Mouse (Mus musculus) limb, embryonic 14.5 days (tissue): ENCODE data around the gene Gm10639. TPM values are rescaled to one million over a fixed set of nuclear protein-coding genes. Genes with fewer than 3 reads are reported as not detected.
"Not testable (repeated sequence)": the region's sequence is repeated elsewhere in the genome, so short reads cannot be mapped to it uniquely, and the experiment has no call there.

Experiments used
- ATAC-seq: fragments of 200-750 bp; cut with Nextera tagmentation; 2 replicates; pipeline ENCODE4 v1.8.0; 2017; ENCODE audit warnings: low read depth, moderate number of reproducible peaks, moderate TSS enrichment; ENCODE audit not compliant: low FRiP score
- DNase-seq: peaks from one replicate; pipeline ENCODE4 v3.0.0-alpha.2; 2015; ENCODE audit warnings: low spot score
- H3K27ac ChIP-seq: fragments of 300-500 bp; sonication (generic); replicated peaks from 2 replicates; pipeline ENCODE4 v1.5.1; 2014; ENCODE audit warnings: low read depth, mild to moderate bottlenecking, low read length, moderate library complexity, mixed read lengths
- H3K27me3 ChIP-seq: fragments of 300-500 bp; sonication (generic); 2 replicates; pipeline ENCODE4 v1.6.1; 2014; ENCODE audit warnings: low read length, mixed read lengths; ENCODE audit not compliant: control insufficient read depth, insufficient read depth
- H3K36me3 ChIP-seq: fragments of 300-500 bp; sonication (generic); 2 replicates; pipeline ENCODE4 v1.6.1; 2014; ENCODE audit warnings: mild to moderate bottlenecking, low read length, moderate library complexity, mixed read lengths; ENCODE audit not compliant: control insufficient read depth, insufficient read depth
- H3K4me1 ChIP-seq: fragments of 300-500 bp; sonication (generic); 2 replicates; pipeline ENCODE4 v1.6.1; 2014; ENCODE audit warnings: antibody characterized with exemption, low read length, mixed read lengths; ENCODE audit not compliant: control insufficient read depth, insufficient read depth
- H3K4me2 ChIP-seq: fragments of 300-500 bp; sonication (generic); replicated peaks from 2 replicates; pipeline ENCODE4 v1.6.1; 2014; ENCODE audit warnings: low read depth, mild to moderate bottlenecking, low read length, moderate library complexity; ENCODE audit not compliant: severe bottlenecking
- H3K4me3 ChIP-seq: fragments of 300-500 bp; sonication (generic); replicated peaks from 2 replicates; pipeline ENCODE4 v1.5.1; 2014; ENCODE audit warnings: low read length
- H3K9ac ChIP-seq: fragments of 300-500 bp; sonication (generic); 2 replicates; pipeline ENCODE4 v1.6.1; 2014; ENCODE audit warnings: mild to moderate bottlenecking, low read depth, low read length, moderate library complexity; ENCODE audit not compliant: severe bottlenecking
- H3K9me3 ChIP-seq: fragments of 300-500 bp; sonication (generic); 2 replicates; pipeline ENCODE4 v1.6.1; 2016; ENCODE audit warnings: low read length; ENCODE audit not compliant: control insufficient read depth
- POLR2A ChIP-seq: fragments of 200-500 bp; IDR thresholded peaks from 2 replicates; pipeline ENCODE4 v1.8.0; 2012; ENCODE audit warnings: inconsistent platforms, mild to moderate bottlenecking, moderate library complexity, borderline replicate concordance; ENCODE audit not compliant: insufficient read depth, insufficient read length; ENCODE audit errors: extremely low read depth
- WGBS: fragments of 180-500 bp; shearing (Covaris S2); extraction: QIAGEN DNeasy Blood & Tissue Kit; methylation state at CpG from one replicate; pipeline ENCODE4 v1.1.7; 2014; 5-methylcytosine and 5-hydroxymethylcytosine counted together
- polyA plus RNA-seq, 2 experiments: library from polyadenylated mRNA; depleted of rRNA in 1 of 2; stranded (reverse) in 1 of 2; unstranded in 1 of 2; fragments of >200 nt; fragmentation: Nextera tagmentation in 1 of 2; extraction: Ambion mirVana in 1 of 2; gene quantifications; 2 replicates each; pipeline versions ENCODE4 v1.2.1 to v1.2.3; 2012 to 2014

The Gm10639 gene
- polyA plus RNA-seq, 2 experiments: not detected

DNA sequence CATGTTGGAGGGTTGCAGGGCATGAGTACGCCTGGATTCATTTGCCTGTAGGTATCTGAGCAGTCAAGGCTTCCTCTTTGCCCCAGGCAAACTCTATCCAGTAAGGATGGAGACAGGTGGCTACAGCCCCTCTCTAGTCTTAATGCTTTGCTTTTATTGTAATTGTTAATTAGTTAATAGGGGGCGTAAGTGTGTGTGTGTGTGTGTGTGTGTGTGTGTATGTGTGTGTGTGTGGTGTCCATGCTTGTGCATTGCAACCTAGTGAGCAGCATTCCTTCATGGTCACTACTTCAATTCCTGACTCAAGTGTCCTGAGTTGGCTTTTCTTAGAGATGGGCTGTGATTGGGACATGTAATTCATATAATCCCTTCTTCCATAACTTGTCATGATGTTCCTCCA is 25.0 kb downstream of the Gm10639 start, which contains the start of gene Omt2a:
Gene Omt2a, minus strand, starts transcription at position 101 of the 400 bp plus-strand sequence.
- 68% methylated on average over 2 of the region's 2 CpGs for WGBS
- Histone ChIP-seq H3K4me2 (no peak within 1 kb of the TSS), H3K27me3 (no peaks in the 10 kb centered on the region), H3K9ac (no peak within 1 kb of the TSS), H3K36me3 (no peaks in the 10 kb centered on the region), H3K9me3 (no peaks in the 10 kb centered on the region), H3K27ac (no peak within 1 kb of the TSS), H3K4me1 (no peaks in the 10 kb centered on the region), H3K4me3 (no peak within 1 kb of the TSS)
- DNase-seq (no peak), ATAC-seq (no peak)
- no peak for TF ChIP-seq POLR2A

GRCm38 (mm10) chr9:78319499-78319898 is 29.8 kb downstream of the Gm10639 start:
- H3K9me3 ChIP-seq: no peaks in the 10 kb centered on the region
- H3K36me3 ChIP-seq: no peaks in the 10 kb centered on the region
- H3K27ac ChIP-seq: no peak overlapping the region
- no peaks in the 10 kb centered on the region for H3K4me1 ChIP-seq
- H3K9ac ChIP-seq: no peak overlapping the region
- H3K4me3 ChIP-seq: no peak overlapping the region
- H3K4me2 ChIP-seq: no peak overlapping the region
- TF ChIP-seq POLR2A: no peak
- DNase-seq (no peak), ATAC-seq (no peak)
- H3K27me3 ChIP-seq: no peaks in the 10 kb centered on the region
- WGBS: 20% methylated on average over 1 of the region's 1 CpGs

DNA sequence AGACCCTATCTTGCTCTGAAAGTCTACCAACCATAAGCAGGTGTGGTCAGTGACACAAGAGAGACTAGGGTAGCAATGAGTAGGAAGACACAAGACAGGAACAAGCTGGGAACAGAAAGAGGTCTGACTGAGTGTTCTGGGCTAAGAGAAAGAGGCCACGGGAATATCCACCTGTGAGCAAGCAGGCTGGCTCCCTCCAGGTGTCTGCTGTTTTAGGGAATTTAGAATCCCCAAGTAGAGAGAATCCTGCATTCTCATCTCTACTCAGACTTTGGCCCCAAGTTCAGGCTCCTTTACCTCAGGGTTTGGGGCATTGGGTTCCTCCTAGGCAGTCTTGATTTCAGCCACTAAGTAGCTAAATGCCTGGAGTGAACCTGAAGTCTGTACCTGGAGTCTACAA is 37.6 kb downstream of the Gm10639 start, which contains the start of gene Omt2b:
Gene Omt2b, plus strand, starts transcription at position 301 of the 400 bp plus-strand sequence.
- not testable (repeated sequence) for DNase-seq, H3K9ac ChIP-seq, H3K4me1 ChIP-seq, H3K27ac ChIP-seq, H3K9me3 ChIP-seq, H3K27me3 ChIP-seq, ATAC-seq, H3K4me3 ChIP-seq, H3K36me3 ChIP-seq, H3K4me2 ChIP-seq
- 100% methylated on average over 1 of the region's 1 CpGs for WGBS

GRCm38 (mm10) chr9:78337050-78337449 is 47.3 kb downstream of the Gm10639 start:
- not testable (repeated sequence) for H3K27me3 ChIP-seq, H3K9me3 ChIP-seq, H3K4me1 ChIP-seq, ATAC-seq, DNase-seq, H3K36me3 ChIP-seq, H3K27ac ChIP-seq, H3K9ac ChIP-seq, H3K4me3 ChIP-seq, H3K4me2 ChIP-seq

- not testable (repeated sequence) for H3K4me3 ChIP-seq, ATAC-seq, H3K27me3 ChIP-seq, H3K27ac ChIP-seq, H3K9ac ChIP-seq, H3K4me2 ChIP-seq, H3K36me3 ChIP-seq, H3K4me1 ChIP-seq, H3K9me3 ChIP-seq
- 21% methylated on average over 8 of the region's 8 CpGs for WGBS
- DNase-seq: peak; percentile 51
Observed at GRCm38 (mm10) chr9:78340324-78340723, 50.6 kb downstream of the Gm10639 start.

- not testable (repeated sequence) for H3K4me3 ChIP-seq, H3K27ac ChIP-seq, H3K27me3 ChIP-seq, H3K36me3 ChIP-seq, ATAC-seq, H3K9ac ChIP-seq, DNase-seq, H3K9me3 ChIP-seq, H3K4me2 ChIP-seq, H3K4me1 ChIP-seq
- 93% methylated on average over 4 of the region's 4 CpGs for WGBS
Observed at GRCm38 (mm10) chr9:78342494-78342893, 52.8 kb downstream of the Gm10639 start.

DNA sequence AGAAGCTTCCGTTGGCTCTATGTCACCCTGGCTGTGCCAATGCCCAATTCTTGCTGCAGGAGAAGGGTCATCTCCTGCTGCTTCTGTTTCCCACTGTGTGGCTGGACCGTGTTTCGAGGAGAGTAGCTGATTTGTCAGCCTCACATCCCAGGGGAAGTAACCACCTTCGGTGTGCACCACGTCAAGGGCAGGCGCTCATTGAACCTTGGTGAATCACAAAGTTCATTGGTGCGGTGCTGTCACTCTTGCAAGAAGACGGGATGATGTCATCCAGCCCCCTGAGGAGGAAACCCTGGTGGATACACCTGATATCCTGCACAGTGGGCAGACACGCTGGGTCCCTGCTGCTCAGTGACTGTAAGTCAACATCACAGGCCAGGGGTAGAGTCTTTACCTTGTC is 53.3 kb downstream of the Gm10639 start:
- H3K36me3 ChIP-seq, H3K9me3 ChIP-seq, ATAC-seq, DNase-seq, H3K9ac ChIP-seq, H3K27ac ChIP-seq, H3K27me3 ChIP-seq, H3K4me1 ChIP-seq, H3K4me2 ChIP-seq, H3K4me3 ChIP-seq: not testable (repeated sequence)
- WGBS: 87% methylated on average over 9 of the region's 9 CpGs

DNA sequence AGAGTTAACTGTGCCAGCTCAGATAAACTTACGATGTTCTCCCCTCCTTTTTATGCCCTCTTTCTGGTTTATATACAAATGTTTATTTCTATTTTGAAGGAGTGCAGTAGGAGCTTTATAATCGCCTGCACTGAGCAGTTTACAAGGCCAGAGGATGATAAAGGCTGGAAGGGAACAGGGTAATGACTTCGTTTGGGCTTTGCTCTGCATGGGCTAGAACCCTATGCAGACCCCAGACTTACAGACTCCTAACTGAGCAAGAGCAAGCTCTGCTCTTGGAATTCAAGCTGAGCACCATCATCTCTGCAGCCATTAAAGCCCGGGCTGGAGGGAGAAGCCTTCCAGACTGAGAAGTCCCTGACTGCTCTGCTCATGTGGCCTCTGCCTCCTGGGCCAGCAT is 55.5 kb downstream of the Gm10639 start:
- WGBS: 34% methylated on average over 3 of the region's 4 CpGs
- not testable (repeated sequence) for H3K4me1 ChIP-seq, H3K4me3 ChIP-seq, H3K27me3 ChIP-seq, H3K27ac ChIP-seq, DNase-seq, ATAC-seq, H3K36me3 ChIP-seq, H3K9ac ChIP-seq, H3K4me2 ChIP-seq, H3K9me3 ChIP-seq
